Mouse (Mus musculus) T-helper 2 cell (primary cell): ENCODE data around the gene Map4k4.

Experiments used
- in situ Hi-C: fragments of 300-600 bp; cut with MboI, MseI; formaldehyde crosslinking; loops from one replicate; pipeline ENCODE4 v1.15.1; 2025; ENCODE audit warnings: high pct_unique_total_duplicates

Map4k4 gene

DNA sequence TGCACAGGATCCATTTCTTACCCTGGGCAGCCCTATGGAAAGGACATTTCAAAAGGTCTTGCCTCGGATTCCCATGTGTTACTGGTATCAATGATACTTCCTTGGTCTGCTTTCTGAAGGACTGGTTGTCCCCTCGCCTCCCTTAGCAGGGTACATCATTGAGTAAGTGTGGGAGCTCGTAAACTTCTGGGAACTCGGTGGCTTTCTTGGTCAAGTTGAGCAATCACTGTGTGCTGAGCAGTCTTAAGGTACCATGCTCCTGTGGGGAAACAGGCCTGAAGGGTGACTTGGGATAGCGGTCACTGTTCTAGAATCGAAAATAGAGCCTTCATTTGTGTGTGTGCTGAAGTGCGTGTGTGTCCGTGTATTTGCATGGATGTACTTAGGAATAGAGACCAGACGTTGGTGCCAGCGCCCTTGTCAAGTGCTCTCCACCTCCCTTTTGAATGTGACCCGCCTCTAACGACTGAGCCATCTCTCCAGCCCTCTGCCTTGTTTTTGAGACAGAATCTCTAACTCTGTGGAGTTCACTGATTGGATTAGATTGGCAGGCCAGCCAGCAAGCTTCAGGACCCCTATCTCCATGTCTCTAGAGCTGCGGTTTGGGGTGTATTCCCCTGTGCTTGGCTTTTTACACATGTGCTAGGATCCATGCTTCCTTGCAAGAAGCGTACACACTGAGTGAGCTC, 129.7 kb downstream of the Map4k4 start:
- in situ Hi-C loops, result loop anchor here (5.0 kb wide), 1 partner anchor 42 kb away; the partner anchor contains the start of gene Il1r2

DNA sequence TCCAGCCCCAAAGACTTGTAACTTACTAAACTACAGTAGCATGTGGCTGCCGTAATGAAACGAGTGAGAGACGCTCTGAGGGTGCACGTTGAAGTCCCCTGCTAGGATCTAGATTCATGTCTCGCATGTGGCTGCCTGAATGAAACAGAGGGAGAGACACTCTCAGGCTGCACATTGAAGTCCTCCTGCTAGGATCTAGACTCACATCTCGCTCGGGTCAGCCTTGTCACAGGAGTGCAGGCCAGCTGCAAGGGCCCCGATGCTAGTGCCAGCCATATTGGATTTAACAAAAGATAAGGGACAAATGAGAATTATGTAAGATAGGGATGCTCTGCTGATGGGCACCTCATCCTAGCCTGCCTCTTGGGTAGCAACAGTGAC, 130.3 kb downstream of the Map4k4 start:
- in situ Hi-C loops, result loop anchor here (5.0 kb wide), 1 partner anchor 41 kb away; the partner anchor contains the start of gene Il1r2

DNA sequence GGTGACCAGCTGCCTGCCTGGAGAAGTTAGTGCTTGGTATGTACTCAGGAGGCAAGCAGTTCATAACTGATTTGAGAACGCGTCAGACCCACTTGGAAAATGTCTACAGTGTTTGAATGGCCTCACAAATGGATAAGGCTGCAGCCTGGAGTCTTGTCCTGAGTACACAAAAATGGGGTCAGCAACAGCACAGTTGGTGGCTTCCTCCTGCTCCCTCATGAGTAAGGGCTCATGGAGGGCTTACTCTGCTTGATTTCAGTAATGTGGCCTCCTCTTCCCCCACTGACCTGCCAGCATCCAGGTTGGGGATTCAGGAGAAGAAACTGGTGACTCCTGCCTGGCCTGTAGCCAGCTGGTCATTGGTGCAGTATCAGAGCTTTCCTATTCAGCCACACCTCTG, 130.9 kb downstream of the Map4k4 start:
- in situ Hi-C loops, result loop anchor here (5.0 kb wide), 1 partner anchor 41 kb away; the partner anchor contains the start of gene Il1r2

DNA sequence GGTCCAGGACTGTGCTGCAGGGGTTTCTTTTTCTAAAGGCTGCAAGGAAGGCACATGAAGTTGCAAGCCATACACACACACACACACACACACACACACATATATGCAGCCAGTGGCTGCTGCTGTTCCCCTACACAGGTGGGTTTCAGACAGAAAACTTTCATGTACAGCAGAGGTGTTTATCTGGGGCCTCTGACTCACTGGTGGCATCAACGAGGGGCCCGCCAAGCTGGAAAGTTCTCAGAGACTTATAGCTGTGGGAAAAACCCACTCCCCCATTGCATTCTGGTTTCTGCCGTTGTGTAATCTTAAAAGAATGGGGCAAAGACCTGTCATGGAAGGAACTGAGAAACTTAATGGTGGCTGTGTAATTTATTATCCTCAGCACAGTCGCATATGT, 132.6 kb downstream of the Map4k4 start:
- in situ Hi-C loops, result loop anchor here (5.0 kb wide), 1 partner anchor 39 kb away; the partner anchor contains the start of gene Il1r2

DNA sequence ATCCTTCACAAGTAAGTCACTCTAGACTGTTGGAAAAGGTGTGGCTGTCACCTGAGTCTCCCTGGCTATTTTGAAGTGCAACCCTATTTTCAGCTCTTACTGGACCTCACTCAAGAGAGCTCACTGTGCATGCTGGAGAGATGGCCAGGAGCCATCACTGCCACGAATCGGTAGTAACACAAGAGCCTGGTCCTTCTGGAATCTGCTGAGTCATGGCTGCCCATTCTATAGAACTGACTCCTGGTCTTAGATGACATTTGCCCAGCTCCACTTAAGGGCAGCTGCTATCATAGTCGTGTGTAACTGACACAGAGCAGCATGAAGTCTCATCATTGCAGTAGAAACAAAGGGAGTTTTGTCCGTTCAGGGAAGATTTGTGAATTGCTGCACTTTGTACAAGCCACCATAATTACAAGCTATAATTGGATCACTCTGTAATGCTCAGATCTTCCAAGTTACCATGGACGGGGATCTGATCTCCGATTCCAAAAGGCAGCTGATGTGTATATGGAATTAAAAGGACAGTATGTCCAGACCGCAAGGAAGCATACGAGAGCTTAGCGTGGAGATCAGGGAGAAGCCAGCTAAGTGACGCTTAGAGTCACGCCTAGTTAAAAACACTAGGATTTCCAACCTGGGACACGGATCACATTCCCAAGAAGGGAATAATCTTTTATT, 133.2 kb downstream of the Map4k4 start:
- in situ Hi-C loops, result loop anchor here (5.0 kb wide), 1 partner anchor 38 kb away; the partner anchor contains the start of gene Il1r2

DNA sequence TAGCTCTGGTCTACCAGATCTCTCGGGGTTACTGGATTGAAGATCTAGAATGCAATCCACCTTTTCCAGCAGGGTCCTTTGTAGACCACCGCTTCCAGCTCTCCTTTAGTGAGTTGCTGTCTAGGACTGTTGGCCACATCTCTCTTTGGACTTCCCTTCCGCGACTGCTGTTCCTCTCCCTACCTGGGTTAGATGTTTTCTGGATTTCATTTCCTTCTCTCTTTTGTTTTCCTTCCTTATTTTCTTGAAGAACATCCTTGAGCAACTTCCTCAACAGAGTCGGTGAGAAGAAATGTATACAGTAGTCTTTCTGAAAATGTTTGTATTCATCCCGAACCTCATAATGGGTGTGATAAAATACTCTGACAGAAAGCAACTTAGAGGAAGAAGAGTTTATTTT, 137.1 kb downstream of the Map4k4 start:
- in situ Hi-C loops, result no loop called here

DNA sequence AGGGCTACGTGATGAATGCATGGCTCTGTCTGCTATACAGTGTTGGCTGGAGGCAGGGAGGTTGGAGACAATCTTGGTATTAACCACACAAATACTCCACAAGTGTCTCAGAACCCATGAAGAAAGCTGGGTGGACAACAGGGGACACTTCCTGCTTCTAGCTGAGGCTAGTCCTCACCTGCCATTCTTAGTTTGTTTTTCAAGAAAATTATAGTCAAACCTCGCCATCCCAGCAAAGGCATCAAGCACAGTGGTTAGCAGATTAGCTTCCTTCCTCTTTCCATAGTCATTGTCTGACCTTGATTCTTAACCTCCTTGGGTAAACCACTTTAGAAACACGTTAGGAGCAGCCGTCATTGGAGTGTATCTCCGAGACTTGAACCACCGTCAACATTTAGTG, 145.0 kb downstream of the Map4k4 start:
- in situ Hi-C loops, result no loop called here

DNA sequence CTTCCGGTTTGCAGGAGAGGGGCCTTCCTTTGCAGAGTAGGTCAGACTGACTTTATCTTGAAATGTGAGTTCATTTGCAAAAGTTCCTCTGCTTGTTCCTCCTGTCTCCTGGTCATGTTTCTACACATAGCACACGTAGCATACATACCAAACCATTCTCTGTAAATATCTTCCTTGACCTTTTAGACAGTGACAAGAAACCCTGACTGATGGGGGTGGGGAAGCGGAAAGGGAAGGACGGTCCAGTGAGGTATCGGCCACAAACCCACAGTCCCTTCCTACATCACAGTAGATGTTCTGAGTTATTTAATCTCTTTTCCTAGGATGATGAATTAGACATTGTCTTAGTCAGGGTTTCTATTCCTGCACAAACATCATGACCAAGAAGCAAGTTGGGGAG, 145.9 kb downstream of the Map4k4 start:
- in situ Hi-C loops, result no loop called here

DNA sequence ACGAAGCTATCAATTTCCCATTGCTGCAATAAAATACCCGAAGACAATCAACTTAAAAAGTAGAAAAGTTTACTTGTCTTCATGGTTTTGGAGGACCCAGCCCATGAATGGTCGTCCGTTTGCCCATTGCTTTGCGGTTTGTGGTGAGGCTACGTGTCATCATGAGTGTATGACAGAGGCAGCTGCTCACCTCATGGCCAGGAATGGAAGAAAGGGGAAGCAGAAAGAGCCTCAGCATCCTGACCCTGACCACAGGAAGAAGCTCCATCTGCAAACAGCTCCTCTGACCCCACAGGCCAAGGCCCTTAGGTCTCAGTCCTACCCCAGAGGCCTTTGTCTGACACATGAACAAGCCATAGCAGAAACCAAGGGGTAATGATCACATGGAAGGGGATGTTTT, 150.4 kb downstream of the Map4k4 start:
- in situ Hi-C loops, result no loop called here

DNA sequence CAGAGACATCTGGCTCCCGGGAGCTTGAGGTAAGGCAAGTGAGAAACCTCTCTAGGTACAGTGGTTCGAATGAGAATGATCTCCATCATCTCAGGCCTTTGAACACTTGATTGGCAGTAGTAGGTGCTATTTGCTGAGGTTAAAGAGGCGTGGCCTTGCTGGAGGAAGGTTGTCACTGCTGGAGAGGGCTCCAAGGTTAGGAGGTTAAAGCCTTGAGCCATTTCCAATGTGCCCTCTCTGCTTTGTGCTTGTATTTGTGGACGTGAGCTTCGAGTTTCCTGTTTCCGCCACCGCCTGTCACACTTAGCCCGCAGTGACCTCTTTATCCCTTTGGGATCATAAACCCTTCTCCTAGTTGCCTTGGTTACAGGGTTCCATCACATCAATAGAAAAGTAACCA, 151.4 kb downstream of the Map4k4 start:
- in situ Hi-C loops, result no loop called here

DNA sequence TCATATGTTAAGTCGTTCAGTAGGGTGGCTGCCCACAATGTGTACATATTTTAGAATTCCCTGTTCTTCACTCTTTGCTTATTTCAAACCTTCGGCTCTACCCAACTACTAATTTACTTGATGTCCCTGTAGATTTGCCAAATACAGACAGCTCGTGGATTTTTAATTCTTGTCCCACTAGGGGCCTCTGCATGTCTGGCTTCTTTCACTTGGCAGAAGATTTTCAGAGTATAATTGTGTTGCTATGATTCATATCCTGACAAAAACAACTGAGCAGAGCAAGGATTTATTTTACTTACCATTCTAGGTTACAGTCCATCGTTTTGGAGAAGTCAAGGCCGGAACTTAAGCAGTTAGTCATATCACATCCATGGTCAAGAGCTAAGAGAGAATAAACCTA, 152.4 kb downstream of the Map4k4 start:
- in situ Hi-C loops, result no loop called here

DNA sequence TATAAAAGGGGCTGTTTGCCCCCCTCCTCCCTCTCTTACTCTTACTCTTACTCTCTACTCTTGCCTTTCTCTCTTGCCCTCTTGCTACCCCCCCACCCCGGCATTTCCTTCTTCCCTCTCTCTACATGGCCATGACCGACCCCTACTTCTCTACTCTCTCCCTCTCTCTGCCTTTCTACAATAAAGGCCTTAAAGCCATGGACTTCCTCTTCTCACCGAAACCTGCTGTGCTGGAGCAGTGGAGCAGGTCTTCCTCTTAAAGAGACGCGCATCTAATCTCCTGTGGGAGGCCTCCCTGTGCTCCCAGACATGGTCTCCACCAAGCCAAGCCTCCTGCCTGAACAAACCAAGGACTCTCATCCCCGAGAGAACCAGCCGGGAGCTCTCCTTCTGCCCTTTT, 154.3 kb downstream of the Map4k4 start:
- in situ Hi-C loops, result no loop called here

DNA sequence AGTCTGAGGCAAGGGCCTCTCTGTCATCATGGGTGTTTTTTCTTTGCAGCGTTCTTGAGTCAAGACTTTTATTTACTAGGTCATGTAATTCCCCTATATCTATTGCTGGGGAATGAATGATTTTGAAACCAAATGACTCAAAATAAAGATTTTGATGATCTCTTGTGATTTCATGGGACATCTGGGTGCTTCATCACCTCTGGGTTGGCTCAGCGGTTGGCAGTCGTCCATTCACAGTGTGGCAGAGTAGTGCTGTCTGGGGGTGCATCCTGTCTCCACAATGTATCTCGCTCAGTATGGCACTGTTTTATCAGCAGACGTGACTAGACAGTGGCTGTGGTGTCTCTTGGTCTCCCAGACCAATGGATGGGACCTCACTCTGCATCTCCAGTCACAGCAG, 155.2 kb downstream of the Map4k4 start:
- in situ Hi-C loops, result no loop called here

DNA sequence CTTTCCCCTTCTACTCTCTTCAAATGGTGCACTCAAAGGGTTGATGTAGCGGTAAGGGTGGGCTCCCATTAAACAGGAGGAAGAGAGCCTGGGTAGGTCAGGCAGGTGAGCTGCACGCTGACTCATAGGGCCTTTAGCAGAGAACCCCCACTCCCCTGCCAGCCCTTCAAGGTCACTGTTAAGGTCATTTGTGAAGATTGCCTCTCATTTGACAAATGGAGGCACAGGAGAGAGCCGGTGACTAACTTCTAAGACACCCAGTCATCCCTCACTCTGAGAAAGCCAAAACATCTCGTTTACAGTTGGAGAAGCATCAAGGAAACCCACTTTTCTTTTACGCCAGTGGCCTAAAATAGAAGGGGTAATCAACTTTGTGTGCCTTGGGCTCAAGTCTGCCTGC, 156.6 kb downstream of the Map4k4 start:
- in situ Hi-C loops, result no loop called here

DNA sequence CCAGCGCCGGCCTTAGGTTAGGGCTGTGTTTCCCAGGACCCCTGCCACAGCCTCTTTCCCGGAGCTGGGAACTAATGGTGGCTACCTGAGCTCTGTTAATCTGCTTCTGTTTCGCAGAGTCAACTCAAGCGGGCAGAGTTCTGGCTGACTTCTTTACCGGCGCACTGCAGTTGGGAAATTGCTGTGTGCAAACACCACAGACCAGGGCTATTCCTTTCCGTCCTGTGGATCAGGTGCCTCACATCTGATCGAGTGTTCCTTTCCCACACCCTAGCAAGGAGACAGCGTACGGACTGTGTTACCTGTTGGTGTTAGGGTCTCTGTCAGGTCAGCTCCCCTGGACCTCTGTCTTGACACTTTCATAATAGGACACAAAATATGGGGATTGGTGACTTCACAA, 157.3 kb downstream of the Map4k4 start:
- in situ Hi-C loops, result no loop called here

DNA sequence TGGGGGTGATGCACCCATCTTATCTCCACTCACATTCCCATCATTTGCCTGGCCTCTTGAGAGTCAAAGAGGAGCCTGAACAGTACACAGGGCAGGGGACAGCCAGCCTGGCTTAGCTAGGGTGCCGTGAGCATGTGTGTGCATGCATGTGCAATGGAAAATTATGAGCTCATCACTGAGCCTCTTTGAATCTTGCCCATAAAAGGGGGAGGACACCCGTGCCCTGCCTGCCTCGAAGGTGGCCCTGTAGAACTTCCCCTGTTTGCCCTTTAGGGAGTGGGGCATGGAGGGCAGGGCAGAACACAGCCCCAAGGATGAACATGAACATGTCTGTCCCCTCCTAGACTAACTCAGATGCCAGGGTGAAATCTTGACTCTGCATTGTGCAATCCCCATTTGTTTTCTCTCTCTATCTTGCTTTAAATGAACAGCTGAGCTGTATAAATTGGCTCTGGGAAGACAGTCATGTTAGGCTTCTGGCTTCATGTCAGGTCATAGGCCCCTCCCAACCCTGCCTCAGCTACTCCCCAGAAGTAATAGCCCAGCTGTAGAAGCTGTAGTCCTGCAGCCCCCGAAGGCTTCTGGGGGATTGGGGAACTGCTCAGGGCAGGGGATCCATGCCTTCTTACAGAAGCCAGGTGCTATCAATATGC, 158.5 kb downstream of the Map4k4 start:
- in situ Hi-C loops, result no loop called here

DNA sequence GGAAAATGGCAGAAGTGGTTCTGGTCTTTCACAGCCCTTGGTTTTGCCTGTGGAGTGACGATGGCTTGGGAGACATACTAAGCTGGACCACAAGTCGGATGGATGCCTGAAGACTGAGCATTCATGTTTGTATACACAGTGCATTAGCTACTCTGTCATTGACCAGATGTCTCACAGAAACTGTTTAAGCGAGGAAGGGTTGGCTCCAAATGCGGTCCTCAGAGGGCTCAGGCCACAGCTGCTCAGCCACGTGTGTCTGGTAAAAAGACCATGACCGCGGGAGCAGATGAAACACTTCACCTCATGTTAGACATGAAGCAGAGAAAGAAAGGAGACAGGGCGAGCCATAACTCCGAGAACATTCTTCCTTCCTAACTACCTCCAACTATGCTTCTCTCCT, 160.6 kb downstream of the Map4k4 start:
- in situ Hi-C loops, result loop anchor here (5.0 kb wide), 1 partner anchor 49 kb away; no protein-coding TSS in a partner anchor

DNA sequence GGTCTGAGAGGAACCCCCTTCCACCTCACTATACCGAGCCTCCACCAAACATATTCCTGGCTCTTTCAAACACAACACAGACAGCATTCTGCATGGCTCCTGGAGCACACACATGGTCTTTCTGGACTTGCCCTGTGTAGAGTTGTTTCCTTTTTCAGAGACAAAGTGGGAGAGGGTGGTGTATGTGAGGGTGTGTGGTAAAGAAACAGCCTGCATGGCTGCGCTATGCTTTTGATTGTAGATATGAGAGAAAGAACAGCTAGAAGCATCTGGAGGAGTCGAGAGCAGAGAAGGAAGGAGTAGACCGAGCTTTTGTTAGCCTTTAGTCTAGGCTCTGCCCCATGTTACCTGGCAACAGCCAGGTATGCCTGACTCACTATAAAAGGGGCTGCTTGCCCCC, 162.7 kb downstream of the Map4k4 start:
- in situ Hi-C loops, result loop anchor here (5.0 kb wide), 1 partner anchor 51 kb away; no protein-coding TSS in a partner anchor

DNA sequence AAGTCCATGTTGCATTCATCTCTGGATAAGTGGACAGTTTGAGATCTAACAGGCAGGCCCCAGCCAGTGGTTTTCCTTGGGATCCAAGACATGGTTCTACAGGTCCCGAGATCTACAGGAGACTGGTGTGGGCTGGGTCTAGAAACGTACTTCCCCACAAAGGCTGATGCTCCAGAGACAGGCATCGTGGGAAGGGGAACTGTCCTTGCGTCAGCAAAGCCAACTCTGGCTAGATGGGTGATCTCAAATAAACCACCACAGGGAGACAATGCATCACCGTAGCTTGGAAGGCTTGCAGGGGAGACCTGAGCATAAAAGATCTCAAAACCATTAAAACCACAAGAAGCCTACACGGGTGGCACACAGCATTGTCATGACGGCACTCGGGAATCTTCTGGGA, 163.8 kb downstream of the Map4k4 start:
- in situ Hi-C loops, result loop anchor here (5.0 kb wide), 1 partner anchor 52 kb away; no protein-coding TSS in a partner anchor

DNA sequence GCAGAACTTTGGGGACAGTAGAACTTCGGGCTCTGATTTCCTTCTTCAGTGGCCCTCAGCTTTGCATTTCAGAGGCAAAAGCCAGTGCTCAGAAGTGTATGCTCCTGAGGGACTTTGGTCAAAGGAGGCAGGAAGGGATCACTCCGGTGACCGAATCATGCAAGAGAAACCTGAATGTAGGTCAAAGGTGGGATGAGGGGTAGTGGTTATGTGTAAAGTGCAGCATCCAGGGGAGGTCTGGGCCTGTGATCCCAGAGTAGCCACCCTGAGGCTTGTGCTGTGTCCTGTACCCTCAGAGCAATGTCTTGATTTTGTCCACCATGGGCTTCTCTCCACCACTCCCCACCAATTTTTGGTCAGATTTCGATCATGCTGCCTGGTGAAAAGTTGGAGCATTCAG, 171.8 kb downstream of the Map4k4 start:
- in situ Hi-C loops, result loop anchor here (5.0 kb wide), 1 partner anchor 40 kb away; no protein-coding TSS in a partner anchor

DNA sequence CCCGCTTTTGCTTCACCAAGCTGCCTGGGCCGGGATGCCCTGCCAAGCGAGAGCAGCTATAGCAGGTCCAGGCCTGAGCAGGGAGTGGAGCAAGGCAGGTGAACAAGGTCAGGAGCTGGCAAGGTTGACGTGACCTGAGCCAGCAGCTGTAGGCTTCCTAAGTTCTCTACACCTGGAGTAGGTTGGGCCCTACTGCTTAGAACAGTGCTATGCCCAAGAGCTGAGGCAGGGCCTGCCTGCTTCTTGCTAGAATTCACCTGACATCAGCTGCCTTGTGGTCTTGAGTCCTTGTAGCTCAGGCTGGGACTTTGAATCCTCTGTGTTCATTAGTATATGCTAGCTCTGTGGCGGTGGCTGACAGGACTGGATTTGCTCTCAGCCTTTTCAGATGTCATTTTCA, 173.1 kb downstream of the Map4k4 start, which contains the start of gene Il1r2:
Il1r2 (plus strand) TSS at position 301 of the 400 bp plus-strand sequence.
- in situ Hi-C loops, result loop anchor here (5.0 kb wide), 1 partner anchor 41 kb away; no protein-coding TSS in a partner anchor
